Mouse (Mus musculus) adrenal gland, adult 18-20 months (tissue): ENCODE measurements around the gene Gm12790. TPM values are rescaled to one million over a fixed set of nuclear protein-coding genes. Genes with fewer than 3 reads are reported as not detected.
A peak's percentile ranks its signal among the peaks of the same experiment; 100 is the strongest.
"Not testable (repeated sequence)": the region's sequence is repeated elsewhere in the genome, so short reads cannot be mapped to it uniquely, and the experiment has no call there.

Experiments
- DNase-seq, 2 experiments: peaks; one replicate each; pipeline ENCODE4 v3.0.0; 2021 to 2022; ENCODE audit warnings: low spot score in 2 of 2
- long read RNA-seq, 2 experiments: library from polyadenylated mRNA; stranded (forward); transcript quantifications; one replicate each; pipeline ENCODE4 v2.0.0; 2021
- total RNA-seq, 2 experiments: library from RNA; stranded (reverse); gene quantifications; 1 replicate in 1 of 2; 2 replicates in 1 of 2; pipeline ENCODE4 v1.2.3; 2021

Gm12790 gene
- not detected for total RNA-seq
- long read RNA-seq, experiment 1, result 0 reads
- long read RNA-seq, experiment 2, result 0 reads

GRCm38 (mm10) chr4:101980949-101981348, at the start of gene Gm12790:
Gene Gm12790, minus strand, starts transcription at chr4:101981049.
- DNase-seq, result not testable (repeated sequence)

DNA sequence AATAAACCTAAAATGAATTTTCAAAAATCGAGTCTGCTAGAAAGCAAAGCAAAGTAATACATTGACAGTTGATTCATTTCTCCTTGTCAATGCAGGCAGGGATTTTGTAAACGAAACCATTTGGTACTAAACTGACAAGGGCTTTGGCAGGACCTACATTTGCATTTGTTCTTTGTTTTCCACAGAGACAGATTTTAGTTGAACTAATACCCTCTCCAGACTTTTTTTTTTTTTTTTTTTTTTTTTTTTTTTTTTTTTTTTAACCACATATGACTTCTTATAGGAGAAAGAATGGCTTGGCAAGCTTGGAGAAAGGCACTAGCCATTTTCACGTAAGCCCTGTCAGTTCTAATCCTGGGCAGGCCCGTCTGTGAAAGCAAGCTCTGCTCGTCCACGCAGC, 45.8 kb upstream of the Gm12790 start:
- no peak for DNase-seq

- peak; percentile 66 to 69 for DNase-seq
Measured at GRCm38 (mm10) chr4:101998267-101998922, 17.5 kb upstream of the Gm12790 start.

- DNase-seq, result no peak
Measured at GRCm38 (mm10) chr4:101997426-101997825, 16.6 kb upstream of the Gm12790 start.

DNA sequence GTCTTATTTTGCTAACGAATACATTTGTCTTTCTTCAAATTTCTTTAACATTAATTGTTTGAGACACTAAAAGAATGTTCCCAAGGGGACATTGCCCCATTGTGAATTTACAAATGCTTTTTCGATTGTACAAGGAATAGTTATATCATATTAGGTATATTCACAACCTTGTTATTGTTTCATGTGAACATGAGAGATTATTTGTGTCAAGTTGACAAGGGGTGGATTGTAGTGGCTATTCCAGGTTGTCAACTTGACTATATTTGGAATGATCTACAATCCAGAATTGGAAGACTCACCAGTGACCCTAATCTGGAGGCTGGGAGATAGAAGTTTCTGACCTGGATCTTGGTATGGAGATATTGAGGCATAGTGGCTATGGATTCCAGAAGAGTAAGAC, 5.5 kb upstream of the Gm12790 start, which contains the start of gene Gm12789:
Gm12789 (plus strand) TSS at position 301 of the 400 bp plus-strand sequence.
- DNase-seq, result not testable (repeated sequence)

DNA sequence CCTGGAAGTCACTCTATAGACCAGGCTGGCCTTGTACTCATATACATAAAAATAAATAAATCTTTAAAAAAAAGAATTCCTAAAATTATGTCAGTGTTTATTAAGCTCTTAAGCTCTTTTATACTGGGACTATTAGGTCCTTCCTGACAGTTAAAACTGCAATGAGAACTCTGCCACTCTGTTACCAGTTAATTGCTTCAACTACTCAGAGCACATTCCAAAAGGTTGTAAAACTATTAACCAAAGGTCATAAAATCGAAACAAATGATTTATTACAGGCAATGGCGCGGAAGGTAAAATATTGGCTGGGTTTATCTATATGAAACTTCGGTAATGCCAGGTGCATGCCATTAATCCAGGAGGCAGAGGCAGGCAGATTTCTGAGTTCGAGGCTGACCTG, 4.8 kb upstream of the Gm12790 start:
- no peak for DNase-seq

- not testable (repeated sequence) for DNase-seq
Measured at GRCm38 (mm10) chr4:101940107-101940506, 40.7 kb downstream of the Gm12790 start, which contains the start of gene Gm12794. Gene Gm12794, plus strand, starts transcription at chr4:101940407.

Other genes with a start within 250 kb of the Gm12790 start
- gene B020004J07Rik, start 137.0 kb downstream of the Gm12790 start, total RNA-seq, result not detected
- not detected for gene C130073F10Rik, start 87.3 kb downstream of the Gm12790 start, total RNA-seq
- gene Gm12800, start 71.9 kb downstream of the Gm12790 start, total RNA-seq, result not detected
- not detected for gene Gm12794, start 40.6 kb downstream of the Gm12790 start, total RNA-seq
- not detected for gene Gm12789, start 5.6 kb upstream of the Gm12790 start, total RNA-seq
- gene Pde4b, start 106.5 kb upstream of the Gm12790 start, total RNA-seq, result 1 to 10 TPM; 3.8 to 5.4 TPM